Mouse (Mus musculus): ENCODE measurements around the gene Prickle4. TPM values are rescaled to one million over a fixed set of nuclear protein-coding genes. Genes with fewer than 3 reads are reported as not detected.
A peak's percentile ranks its signal among the peaks of the same experiment; 100 is the strongest.

Gene Prickle4
- polyA plus RNA-seq, 1 experiment from 2014 or later: 0.76 TPM

DNA sequence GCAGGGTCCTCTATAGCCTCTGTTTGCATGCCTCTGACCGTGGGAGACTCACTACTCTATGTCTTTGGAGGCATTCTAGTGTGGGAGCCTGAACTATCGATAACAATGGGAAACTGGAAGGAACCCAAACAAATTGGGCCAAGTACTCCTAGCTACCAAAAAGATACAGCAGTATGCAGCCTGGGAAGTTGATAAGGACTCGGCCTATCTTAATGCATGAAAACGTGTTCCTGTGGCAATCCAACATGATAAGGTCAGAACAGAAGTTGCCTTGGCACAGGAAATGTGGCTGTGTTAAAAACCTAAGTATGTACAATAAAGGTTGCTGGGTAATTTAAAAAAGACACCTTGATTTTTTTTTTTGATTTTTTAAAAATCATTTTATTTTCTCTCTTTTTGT lies 26.6 kb upstream of the Prickle4 start:
- no peak overlapping the region for H3K27ac ChIP-seq
- H3K36me3 ChIP-seq (ENCODE audit: inconsistent target): no peaks in the 10 kb centered on the region
- no peaks in the 10 kb centered on the region for H3K79me2 ChIP-seq (ENCODE audit: inconsistent target)
- no peak overlapping the region for H3K4me3 ChIP-seq (ENCODE audit: inconsistent target)
- 90% methylated on average over 4 of the region's 4 CpGs for WGBS (ENCODE audit: missing documents)

GRCm38 (mm10) chr17:47715037-47715436 lies 20.5 kb upstream of the Prickle4 start:
- Histone ChIP-seq H3K27ac (no peak overlapping the region), H3K79me2 (ENCODE audit: inconsistent target) (no peaks in the 10 kb centered on the region), H3K36me3 (ENCODE audit: inconsistent target) (no peaks in the 10 kb centered on the region), H3K4me3 (ENCODE audit: inconsistent target) (no peak overlapping the region)
- WGBS (ENCODE audit: missing documents): 4% methylated on average over 3 of the region's 3 CpGs

DNA sequence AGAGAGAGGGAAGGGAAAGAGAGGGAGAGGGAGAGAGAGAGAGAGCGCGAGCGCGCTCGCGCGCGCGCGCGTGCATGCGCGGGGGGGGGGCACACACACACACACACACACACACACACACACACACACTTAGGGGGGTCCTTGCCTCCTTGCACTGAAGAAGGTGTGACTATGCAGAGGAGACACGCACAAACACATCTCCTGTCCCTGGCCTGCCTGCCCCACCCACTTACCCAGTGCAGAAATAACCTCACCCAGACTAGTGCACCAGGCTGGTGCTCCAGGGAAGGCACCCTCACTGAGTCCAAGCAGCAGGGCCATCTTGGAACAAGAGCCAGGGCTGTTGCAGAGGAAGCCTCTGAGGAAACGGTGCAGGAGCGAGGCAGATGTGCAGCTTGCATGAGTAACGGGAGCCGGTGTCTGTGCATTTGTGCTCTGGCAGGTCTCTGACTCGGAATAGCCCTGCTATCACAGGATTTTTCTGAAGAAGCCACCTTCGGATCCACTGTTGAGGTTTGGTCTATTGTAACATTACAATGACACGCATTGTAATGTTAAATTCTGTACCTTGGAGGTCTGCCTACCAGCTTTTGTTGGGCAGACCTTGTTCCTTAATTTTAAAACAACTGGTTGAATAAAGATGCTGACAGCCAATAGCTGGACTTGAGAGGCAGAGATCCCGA lies 18.5 kb upstream of the Prickle4 start:
- no peak overlapping the region for H3K4me3 ChIP-seq (ENCODE audit: inconsistent target)
- H3K36me3 ChIP-seq (ENCODE audit: inconsistent target): no peaks in the 10 kb centered on the region
- no peak overlapping the region for H3K27ac ChIP-seq
- no peaks in the 10 kb centered on the region for H3K79me2 ChIP-seq (ENCODE audit: inconsistent target)
- 91% methylated on average over 9 of the region's 22 CpGs for WGBS (ENCODE audit: missing documents)

DNA sequence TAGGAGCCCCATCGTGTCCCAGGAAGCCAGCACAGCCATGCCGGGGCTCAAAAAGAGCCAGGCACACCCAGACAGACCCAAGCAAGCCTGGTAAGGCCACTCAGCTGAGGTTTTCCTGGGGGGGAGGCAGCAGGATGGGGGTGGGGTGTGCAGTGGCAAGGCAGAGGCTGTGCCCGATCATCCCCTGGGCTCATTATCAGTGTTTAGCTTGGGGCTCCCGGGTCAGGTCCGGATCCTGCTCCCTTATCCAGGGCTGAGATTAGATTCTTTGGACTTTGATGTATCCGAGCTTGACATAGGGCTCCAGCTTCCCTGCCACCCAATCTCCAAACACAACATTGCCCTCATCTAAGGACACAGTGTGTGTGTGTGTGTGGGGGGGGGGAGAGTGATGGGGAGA lies 17.3 kb upstream of the Prickle4 start:
- 77% methylated on average over 6 of the region's 6 CpGs for WGBS (ENCODE audit: missing documents)
- H3K79me2 ChIP-seq (ENCODE audit: inconsistent target): no peaks in the 10 kb centered on the region
- no peaks in the 10 kb centered on the region for H3K36me3 ChIP-seq (ENCODE audit: inconsistent target)
- H3K4me3 ChIP-seq (ENCODE audit: inconsistent target): no peak overlapping the region
- no peak overlapping the region for H3K27ac ChIP-seq

- no peak overlapping the region for H3K27ac ChIP-seq
- H3K79me2 ChIP-seq (ENCODE audit: inconsistent target): no peaks in the 10 kb centered on the region
- no peak overlapping the region for H3K4me3 ChIP-seq (ENCODE audit: inconsistent target)
- 75% methylated on average over 3 of the region's 3 CpGs for WGBS (ENCODE audit: missing documents)
- H3K36me3 ChIP-seq (ENCODE audit: inconsistent target): no peaks in the 10 kb centered on the region
Observed at GRCm38 (mm10) chr17:47710036-47710435, 15.5 kb upstream of the Prickle4 start.

DNA sequence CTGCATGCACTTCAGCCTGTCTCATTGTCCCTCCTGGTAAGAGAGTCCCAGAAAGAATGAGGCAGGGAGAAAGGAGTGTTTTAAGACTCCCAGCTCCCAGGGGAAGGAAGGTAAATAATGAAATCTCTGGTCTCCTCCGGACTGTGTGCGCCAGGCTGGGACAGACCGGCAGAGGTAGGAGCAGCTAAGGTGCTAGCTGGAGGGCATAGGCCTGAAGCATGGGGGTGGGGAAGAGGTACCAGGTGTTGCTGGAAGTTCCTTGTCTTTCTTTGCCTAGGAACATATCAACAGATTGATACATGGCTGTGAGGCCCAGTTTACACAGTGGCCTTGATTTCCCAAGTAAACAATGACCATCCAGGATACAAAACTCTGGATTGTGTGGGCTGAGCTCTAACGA lies 14.4 kb upstream of the Prickle4 start:
- H3K36me3 ChIP-seq (ENCODE audit: inconsistent target): no peaks in the 10 kb centered on the region
- WGBS (ENCODE audit: missing documents): 93% methylated on average over 4 of the region's 4 CpGs

GRCm38 (mm10) chr17:47707961-47708360 lies 13.4 kb upstream of the Prickle4 start:
- 94% methylated on average over 3 of the region's 3 CpGs for WGBS (ENCODE audit: missing documents)
- Histone ChIP-seq H3K36me3 (ENCODE audit: inconsistent target) (no peaks in the 10 kb centered on the region), H3K79me2 (ENCODE audit: inconsistent target) (no peaks in the 10 kb centered on the region), H3K4me3 (ENCODE audit: inconsistent target) (no peak overlapping the region), H3K27ac (no peak overlapping the region)

More for the DNA sequence above, 14.4 kb upstream of the Prickle4 start:
- H3K4me3 ChIP-seq (ENCODE audit: inconsistent target): no peak overlapping the region
- H3K79me2 ChIP-seq (ENCODE audit: inconsistent target): no peaks in the 10 kb centered on the region
- no peak overlapping the region for H3K27ac ChIP-seq

GRCm38 (mm10) chr17:47706196-47706595 lies 11.7 kb upstream of the Prickle4 start:
- no peaks in the 10 kb centered on the region for H3K36me3 ChIP-seq (ENCODE audit: inconsistent target)
- WGBS (ENCODE audit: missing documents): 100% methylated on average over 1 of the region's 1 CpGs
- H3K27ac ChIP-seq: no peak overlapping the region
- no peak overlapping the region for H3K4me3 ChIP-seq (ENCODE audit: inconsistent target)
- H3K79me2 ChIP-seq (ENCODE audit: inconsistent target): no peaks in the 10 kb centered on the region

DNA sequence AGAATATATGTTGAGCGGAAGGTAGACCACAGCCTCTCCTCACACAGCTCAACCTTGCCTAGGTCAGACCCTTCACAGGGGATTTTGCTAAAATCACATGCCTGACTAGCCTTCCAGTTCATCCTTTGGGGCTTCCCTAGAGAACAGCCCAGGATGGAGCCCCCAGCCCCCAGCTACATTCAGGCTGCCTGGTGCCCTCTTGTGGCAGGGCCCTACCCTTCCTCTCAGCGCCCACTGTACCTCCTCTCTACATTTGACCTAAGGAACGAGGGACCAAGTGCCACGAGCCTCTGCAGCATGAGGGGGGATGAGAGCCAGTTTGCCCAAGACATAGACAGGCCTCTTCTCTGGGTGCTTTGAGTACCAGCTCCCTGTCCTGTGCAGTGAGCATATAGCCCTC lies 10.2 kb upstream of the Prickle4 start:
- WGBS (ENCODE audit: missing documents): 77% methylated on average over 4 of the region's 4 CpGs
- no peaks in the 10 kb centered on the region for H3K36me3 ChIP-seq (ENCODE audit: inconsistent target)

DNA sequence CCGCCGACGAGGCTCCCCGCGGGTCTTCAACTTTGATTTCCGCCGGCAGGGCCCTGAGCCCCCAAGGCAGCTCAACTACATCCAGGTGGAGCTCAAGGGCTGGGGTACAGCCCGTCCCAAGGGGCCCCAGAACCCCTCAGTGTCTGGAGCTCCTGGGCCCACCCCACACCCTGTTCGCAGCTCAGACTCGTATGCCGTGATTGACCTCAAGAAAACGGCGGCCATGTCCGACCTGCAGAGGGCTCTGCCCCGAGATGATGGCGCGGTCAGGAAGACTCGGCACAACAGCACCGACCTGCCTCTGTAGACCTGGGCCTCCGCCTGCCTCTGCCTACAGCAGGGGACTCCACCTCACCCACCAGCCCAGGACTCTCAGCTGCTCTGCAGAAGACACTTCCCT lies 9.0 kb upstream of the Prickle4 start:
- H3K4me3 ChIP-seq (ENCODE audit: inconsistent target): no peak overlapping the region
- H3K36me3 ChIP-seq (ENCODE audit: inconsistent target): no peaks in the 10 kb centered on the region
- H3K27ac ChIP-seq: no peak overlapping the region
- no peaks in the 10 kb centered on the region for H3K79me2 ChIP-seq (ENCODE audit: inconsistent target)
- 80% methylated on average over 20 of the region's 20 CpGs for WGBS (ENCODE audit: missing documents)

More for the DNA sequence above, 10.2 kb upstream of the Prickle4 start:
- H3K4me3 ChIP-seq (ENCODE audit: inconsistent target): no peak overlapping the region
- H3K79me2 ChIP-seq (ENCODE audit: inconsistent target): no peaks in the 10 kb centered on the region
- H3K27ac ChIP-seq: no peak overlapping the region

DNA sequence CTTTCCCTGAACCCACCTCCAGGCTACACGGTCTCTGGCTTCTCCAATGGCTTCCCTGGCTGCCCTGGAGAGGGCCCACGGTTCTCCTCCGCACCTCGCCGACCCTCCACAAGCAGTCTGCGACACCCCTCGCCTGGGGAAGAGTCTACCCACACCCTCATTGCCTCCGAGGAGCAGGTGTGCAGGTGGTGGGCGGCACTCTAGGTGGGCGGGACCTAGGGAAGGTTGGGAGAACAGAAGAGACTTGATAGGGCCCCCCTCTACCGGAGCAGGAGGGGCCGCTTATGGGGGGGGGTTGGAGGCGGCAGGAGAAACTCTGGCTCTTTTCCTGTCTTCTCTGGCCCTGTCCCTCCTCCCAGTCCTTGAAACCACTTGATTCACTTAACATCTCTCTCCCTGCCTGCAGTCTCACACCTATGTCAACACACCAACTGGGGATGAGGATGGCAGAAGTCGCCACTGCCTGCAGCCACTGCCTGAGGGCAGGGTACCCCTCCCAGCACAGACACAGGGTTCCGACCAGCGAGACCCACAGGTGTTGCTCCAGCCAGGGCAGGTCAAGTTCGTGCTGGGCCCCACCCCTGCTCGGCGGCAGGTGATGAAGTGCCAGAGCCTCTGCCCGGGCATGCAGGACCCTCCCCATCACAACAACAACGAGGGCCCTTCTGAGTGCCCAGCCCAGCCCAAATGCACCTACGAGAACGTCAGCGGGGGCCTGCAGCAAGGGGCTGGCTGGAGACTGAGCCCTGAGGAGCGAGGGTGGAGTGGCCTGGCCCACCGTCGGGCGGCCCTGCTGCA lies 8.2 kb upstream of the Prickle4 start:
- Histone ChIP-seq H3K4me3 (ENCODE audit: inconsistent target) (no peak overlapping the region), H3K36me3 (ENCODE audit: inconsistent target) (no peaks in the 10 kb centered on the region), H3K79me2 (ENCODE audit: inconsistent target) (no peaks in the 10 kb centered on the region), H3K27ac (no peak overlapping the region)
- WGBS (ENCODE audit: missing documents): 91% methylated on average over 28 of the region's 28 CpGs

GRCm38 (mm10) chr17:47701793-47702192 lies 7.3 kb upstream of the Prickle4 start:
- no peaks in the 10 kb centered on the region for H3K36me3 ChIP-seq (ENCODE audit: inconsistent target)
- H3K27ac ChIP-seq: no peak overlapping the region
- WGBS (ENCODE audit: missing documents): 89% methylated on average over 9 of the region's 9 CpGs
- H3K4me3 ChIP-seq (ENCODE audit: inconsistent target): no peak overlapping the region
- H3K79me2 ChIP-seq (ENCODE audit: inconsistent target): no peaks in the 10 kb centered on the region

DNA sequence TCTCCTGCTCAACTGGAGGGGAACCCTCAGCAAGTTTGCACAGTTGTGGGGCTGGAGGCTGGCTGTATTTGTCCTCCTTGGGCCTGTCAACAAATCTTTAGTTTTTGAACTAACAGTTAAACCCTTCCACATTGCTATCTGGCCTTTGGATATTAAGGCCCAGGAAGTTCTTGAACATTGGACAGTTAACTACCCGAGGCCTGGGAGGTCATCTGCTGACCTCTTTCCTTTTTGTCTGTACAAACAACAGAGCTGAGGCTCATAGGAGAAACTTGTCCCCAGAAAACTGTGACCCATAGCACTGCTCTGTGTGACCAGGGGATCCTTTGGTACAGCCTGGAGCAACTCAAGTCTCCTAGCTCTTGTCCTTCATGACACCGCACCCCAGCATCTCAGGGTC lies 4.5 kb upstream of the Prickle4 start:
- H3K36me3 ChIP-seq (ENCODE audit: inconsistent target): no peaks in the 10 kb centered on the region
- no peak overlapping the region for H3K4me3 ChIP-seq (ENCODE audit: inconsistent target)
- no peaks in the 10 kb centered on the region for H3K79me2 ChIP-seq (ENCODE audit: inconsistent target)
- WGBS (ENCODE audit: missing documents): 82% methylated on average over 2 of the region's 2 CpGs
- H3K27ac ChIP-seq: no peak overlapping the region

DNA sequence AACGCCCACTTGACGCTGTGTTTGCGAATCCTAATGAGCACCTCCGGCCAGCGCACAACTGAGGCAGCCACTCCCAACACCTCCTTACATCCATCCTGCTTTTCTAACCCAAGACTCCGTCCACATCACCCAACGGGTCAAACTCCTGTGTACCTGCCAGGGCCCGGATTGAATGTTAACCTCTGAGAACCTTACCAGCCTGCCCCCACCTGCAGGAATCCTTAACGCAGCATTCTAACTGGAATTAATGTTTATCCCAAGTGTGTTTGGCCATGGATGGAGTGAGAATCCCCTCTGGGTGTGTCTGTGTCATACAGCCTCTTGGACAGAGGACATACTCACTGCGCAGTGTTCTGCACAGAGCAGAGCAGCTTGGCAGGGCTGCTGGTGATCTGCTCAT lies 3.6 kb upstream of the Prickle4 start:
- H3K4me3 ChIP-seq (ENCODE audit: inconsistent target): no peak overlapping the region
- no peaks in the 10 kb centered on the region for H3K79me2 ChIP-seq (ENCODE audit: inconsistent target)
- 92% methylated on average over 10 of the region's 10 CpGs for WGBS (ENCODE audit: missing documents)
- no peak overlapping the region for H3K27ac ChIP-seq
- H3K36me3 ChIP-seq (ENCODE audit: inconsistent target): no peaks in the 10 kb centered on the region

DNA sequence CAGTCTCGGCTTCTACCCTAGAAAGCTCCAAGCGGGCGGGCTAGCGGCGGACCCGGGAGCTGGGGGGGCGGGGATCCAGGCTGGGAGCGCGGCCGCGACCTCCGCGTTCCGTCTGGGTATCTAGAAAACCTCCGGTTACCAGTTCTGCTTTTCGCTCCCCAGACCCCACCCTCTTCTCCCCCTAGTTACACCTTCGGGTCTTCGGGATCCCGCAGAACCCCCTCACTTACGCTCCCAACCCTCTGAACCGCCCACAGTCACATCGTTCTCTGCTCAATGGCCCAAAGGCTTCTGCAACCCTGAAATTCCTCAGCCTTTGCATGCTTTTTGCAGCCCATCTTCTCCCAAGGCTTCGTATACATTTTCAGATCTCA lies 788 bp upstream of the Prickle4 start:
- H3K36me3 ChIP-seq (ENCODE audit: inconsistent target): no peaks in the 10 kb centered on the region
- 2% methylated on average over 16 of the region's 23 CpGs for WGBS (ENCODE audit: missing documents)
- H3K4me3 ChIP-seq (ENCODE audit: inconsistent target): peak overlapping the region; percentile 17; the same call in 1 of the 2 replicates
- no peak overlapping the region for H3K27ac ChIP-seq
- no peaks in the 10 kb centered on the region for H3K79me2 ChIP-seq (ENCODE audit: inconsistent target)

DNA sequence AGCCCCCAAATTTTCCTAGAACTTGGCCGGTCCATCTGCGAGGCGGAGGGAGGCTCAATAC lies 264 bp downstream of the Prickle4 start, which contains the start of gene Gm21981:
TSS of gene Gm21981 (minus strand) at position 14 of the 61 bp plus-strand sequence.
- H3K36me3 ChIP-seq (ENCODE audit: inconsistent target): no peaks in the 10 kb centered on the region
- H3K27ac ChIP-seq: no peak within 1 kb of the TSS
- no peaks in the 10 kb centered on the region for H3K79me2 ChIP-seq (ENCODE audit: inconsistent target)
- peak within 1 kb of the TSS; percentile 32 for H3K4me3 ChIP-seq (ENCODE audit: inconsistent target)
- 0% methylated on average over 3 of the region's 3 CpGs for WGBS (ENCODE audit: missing documents)

Data from macrophage (primary cell).